Mouse (Mus musculus) stomach, postnatal 0 days (tissue): Measurements from ENCODE around the gene Bsg.

Source experiments
- CTCF ChIP-seq: IDR thresholded peaks from 2 replicates; pipeline ENCODE4 v1.5.1; 2016; ENCODE audit warnings: antibody characterized with exemption, low read depth, mild to moderate bottlenecking, moderate library complexity
- EP300 ChIP-seq: optimal IDR thresholded peaks from 2 replicates; pipeline ENCODE3; 2016; ENCODE audit warnings: antibody characterized with exemption

DNA sequence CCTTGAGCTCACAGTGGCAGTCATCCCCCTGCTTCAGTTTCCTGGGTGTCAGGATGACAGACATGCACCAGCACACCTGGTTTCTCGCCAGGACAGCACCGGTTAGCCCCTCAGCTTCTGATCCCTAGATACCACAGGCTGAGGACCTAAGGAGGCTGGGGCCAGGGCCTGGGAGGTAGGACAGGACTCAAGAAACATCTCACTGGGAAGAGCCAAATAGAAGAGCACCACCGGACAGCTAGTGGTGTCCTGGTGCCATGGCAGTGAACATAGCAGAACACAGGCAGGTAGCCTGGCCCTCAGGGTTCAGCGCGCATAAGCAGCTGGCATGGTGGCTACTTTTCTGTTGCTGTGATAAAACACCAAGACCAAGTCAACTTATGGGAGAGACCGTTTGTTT is 5.8 kb upstream of the Bsg start:
- TF ChIP-seq CTCF, result no peak
- TF ChIP-seq EP300, result no peak
